Mouse (Mus musculus) liver, adult 2 months (tissue): Measurements from ENCODE around the gene Rmdn3.

ENCODE experiments used
- CTCF ChIP-seq: fragments of 200-500 bp; IDR thresholded peaks from 2 replicates; pipeline ENCODE4 v1.5.1; 2011; ENCODE audit warnings: low read depth, low read length, control low read depth
- POLR2A ChIP-seq: fragments of 200-500 bp; IDR thresholded peaks from 2 replicates; pipeline ENCODE4 v1.6.1; 2011; ENCODE audit warnings: low read length, control low read depth; ENCODE audit not compliant: insufficient read depth; ENCODE audit errors: extremely low read depth

- TF ChIP-seq CTCF (no peak), POLR2A (no peak)
Measured at GRCm38 (mm10) chr2:119203871-119204460, 47.1 kb upstream of the Rmdn3 start.
